Mouse (Mus musculus): ENCODE data around the gene Neb. TPM values are rescaled to one million over a fixed set of nuclear protein-coding genes. Genes with fewer than 3 reads are reported as not detected.

Neb gene
- polyA plus RNA-seq, 1 experiment, result 0.58 TPM

- Histone ChIP-seq H3K27ac (ENCODE audit: insufficient read depth, low read depth, low read length) (no peak overlapping the region), H3K4me3 (ENCODE audit: insufficient read depth, low read length) (no peak overlapping the region), H3K4me1 (ENCODE audit: control insufficient read depth, insufficient read depth, low read length) (no peaks in the 10 kb centered on the region)
- TF ChIP-seq CTCF (IDR thresholded peaks at IDR 0.05; ENCODE audit: low read depth, low read length) (no peak), POLR2A (IDR thresholded peaks at IDR 0.05; ENCODE audit: borderline replicate concordance, low read depth, low read length) (no peak)
Observed at GRCm38 (mm10) chr2:52224366-52224765, 153.9 kb downstream of the Neb start.

- Histone ChIP-seq H3K4me1 (ENCODE audit: control insufficient read depth, insufficient read depth, low read length) (no peaks in the 10 kb centered on the region), H3K27ac (ENCODE audit: insufficient read depth, low read depth, low read length) (no peak overlapping the region), H3K4me3 (ENCODE audit: insufficient read depth, low read length) (no peak overlapping the region)
- TF ChIP-seq CTCF (IDR thresholded peaks at IDR 0.05; ENCODE audit: low read depth, low read length), result no peak
- no peak for TF ChIP-seq POLR2A (IDR thresholded peaks at IDR 0.05; ENCODE audit: borderline replicate concordance, low read depth, low read length)
Observed at GRCm38 (mm10) chr2:52220074-52220473, 158.2 kb downstream of the Neb start.

GRCm38 (mm10) chr2:52215945-52216344 is 162.3 kb downstream of the Neb start:
- TF ChIP-seq CTCF (IDR thresholded peaks at IDR 0.05; ENCODE audit: low read depth, low read length) (no peak), POLR2A (IDR thresholded peaks at IDR 0.05; ENCODE audit: borderline replicate concordance, low read depth, low read length) (no peak)
- H3K27ac ChIP-seq (ENCODE audit: insufficient read depth, low read depth, low read length), result no peak overlapping the region
- H3K4me1 ChIP-seq (ENCODE audit: control insufficient read depth, insufficient read depth, low read length), result no peaks in the 10 kb centered on the region
- H3K4me3 ChIP-seq (ENCODE audit: insufficient read depth, low read length), result no peak overlapping the region

- H3K4me1 ChIP-seq (ENCODE audit: control insufficient read depth, insufficient read depth, low read length), result no peaks in the 10 kb centered on the region
- H3K4me3 ChIP-seq (ENCODE audit: insufficient read depth, low read length), result no peak overlapping the region
- H3K27ac ChIP-seq (ENCODE audit: insufficient read depth, low read depth, low read length), result no peak overlapping the region
- TF ChIP-seq POLR2A (IDR thresholded peaks at IDR 0.05; ENCODE audit: borderline replicate concordance, low read depth, low read length), result no peak
- TF ChIP-seq CTCF (IDR thresholded peaks at IDR 0.05; ENCODE audit: low read depth, low read length), result no peak
Observed at GRCm38 (mm10) chr2:52212561-52212961, 165.7 kb downstream of the Neb start.

GRCm38 (mm10) chr2:52211358-52211899 is 166.8 kb downstream of the Neb start:
- no peak overlapping the region for H3K27ac ChIP-seq (ENCODE audit: insufficient read depth, low read depth, low read length)
- no peak for TF ChIP-seq POLR2A (IDR thresholded peaks at IDR 0.05; ENCODE audit: borderline replicate concordance, low read depth, low read length)
- TF ChIP-seq CTCF (IDR thresholded peaks at IDR 0.05; ENCODE audit: low read depth, low read length), result no peak
- H3K4me3 ChIP-seq (ENCODE audit: insufficient read depth, low read length), result no peak overlapping the region
- no peaks in the 10 kb centered on the region for H3K4me1 ChIP-seq (ENCODE audit: control insufficient read depth, insufficient read depth, low read length)

GRCm38 (mm10) chr2:52210685-52211084 is 167.6 kb downstream of the Neb start:
- Histone ChIP-seq H3K4me1 (ENCODE audit: control insufficient read depth, insufficient read depth, low read length) (no peaks in the 10 kb centered on the region), H3K4me3 (ENCODE audit: insufficient read depth, low read length) (no peak overlapping the region), H3K27ac (ENCODE audit: insufficient read depth, low read depth, low read length) (no peak overlapping the region)
- TF ChIP-seq POLR2A (IDR thresholded peaks at IDR 0.05; ENCODE audit: borderline replicate concordance, low read depth, low read length), result no peak
- no peak for TF ChIP-seq CTCF (IDR thresholded peaks at IDR 0.05; ENCODE audit: low read depth, low read length)

- TF ChIP-seq POLR2A (IDR thresholded peaks at IDR 0.05; ENCODE audit: borderline replicate concordance, low read depth, low read length) (no peak), CTCF (IDR thresholded peaks at IDR 0.05; ENCODE audit: low read depth, low read length) (no peak)
- no peak overlapping the region for H3K27ac ChIP-seq (ENCODE audit: insufficient read depth, low read depth, low read length)
- no peak overlapping the region for H3K4me3 ChIP-seq (ENCODE audit: insufficient read depth, low read length)
- no peaks in the 10 kb centered on the region for H3K4me1 ChIP-seq (ENCODE audit: control insufficient read depth, insufficient read depth, low read length)
Observed at GRCm38 (mm10) chr2:52204992-52205391, 173.3 kb downstream of the Neb start.

- Histone ChIP-seq H3K27ac (ENCODE audit: insufficient read depth, low read depth, low read length) (no peak overlapping the region), H3K4me1 (ENCODE audit: control insufficient read depth, insufficient read depth, low read length) (no peaks in the 10 kb centered on the region), H3K4me3 (ENCODE audit: insufficient read depth, low read length) (no peak overlapping the region)
- no peak for TF ChIP-seq POLR2A (IDR thresholded peaks at IDR 0.05; ENCODE audit: borderline replicate concordance, low read depth, low read length)
- no peak for TF ChIP-seq CTCF (IDR thresholded peaks at IDR 0.05; ENCODE audit: low read depth, low read length)
Observed at GRCm38 (mm10) chr2:52193629-52194028, 184.6 kb downstream of the Neb start.

- TF ChIP-seq CTCF (IDR thresholded peaks at IDR 0.05; ENCODE audit: low read depth, low read length) (no peak), POLR2A (IDR thresholded peaks at IDR 0.05; ENCODE audit: borderline replicate concordance, low read depth, low read length) (no peak)
- Histone ChIP-seq H3K4me1 (ENCODE audit: control insufficient read depth, insufficient read depth, low read length) (no peaks in the 10 kb centered on the region), H3K4me3 (ENCODE audit: insufficient read depth, low read length) (no peak overlapping the region), H3K27ac (ENCODE audit: insufficient read depth, low read depth, low read length) (no peak overlapping the region)
Observed at GRCm38 (mm10) chr2:52179678-52180077, 198.6 kb downstream of the Neb start.

- H3K4me3 ChIP-seq (ENCODE audit: insufficient read depth, low read length), result no peak overlapping the region
- H3K27ac ChIP-seq (ENCODE audit: insufficient read depth, low read depth, low read length), result no peak overlapping the region
- TF ChIP-seq POLR2A (IDR thresholded peaks at IDR 0.05; ENCODE audit: borderline replicate concordance, low read depth, low read length) (no peak), CTCF (IDR thresholded peaks at IDR 0.05; ENCODE audit: low read depth, low read length) (no peak)
- no peaks in the 10 kb centered on the region for H3K4me1 ChIP-seq (ENCODE audit: control insufficient read depth, insufficient read depth, low read length)
Observed at GRCm38 (mm10) chr2:52177726-52178125, 200.5 kb downstream of the Neb start.

GRCm38 (mm10) chr2:52177184-52177583 is 201.1 kb downstream of the Neb start:
- Histone ChIP-seq H3K4me1 (ENCODE audit: control insufficient read depth, insufficient read depth, low read length) (no peaks in the 10 kb centered on the region), H3K27ac (ENCODE audit: insufficient read depth, low read depth, low read length) (no peak overlapping the region), H3K4me3 (ENCODE audit: insufficient read depth, low read length) (no peak overlapping the region)
- TF ChIP-seq POLR2A (IDR thresholded peaks at IDR 0.05; ENCODE audit: borderline replicate concordance, low read depth, low read length), result no peak
- no peak for TF ChIP-seq CTCF (IDR thresholded peaks at IDR 0.05; ENCODE audit: low read depth, low read length)
